Mouse (Mus musculus): ENCODE measurements around the gene Sh3bgrl3.
"Not testable (repeated sequence)": the region's sequence is repeated elsewhere in the genome, so short reads cannot be mapped to it uniquely, and the experiment has no call there.

Sh3bgrl3 gene

DNA sequence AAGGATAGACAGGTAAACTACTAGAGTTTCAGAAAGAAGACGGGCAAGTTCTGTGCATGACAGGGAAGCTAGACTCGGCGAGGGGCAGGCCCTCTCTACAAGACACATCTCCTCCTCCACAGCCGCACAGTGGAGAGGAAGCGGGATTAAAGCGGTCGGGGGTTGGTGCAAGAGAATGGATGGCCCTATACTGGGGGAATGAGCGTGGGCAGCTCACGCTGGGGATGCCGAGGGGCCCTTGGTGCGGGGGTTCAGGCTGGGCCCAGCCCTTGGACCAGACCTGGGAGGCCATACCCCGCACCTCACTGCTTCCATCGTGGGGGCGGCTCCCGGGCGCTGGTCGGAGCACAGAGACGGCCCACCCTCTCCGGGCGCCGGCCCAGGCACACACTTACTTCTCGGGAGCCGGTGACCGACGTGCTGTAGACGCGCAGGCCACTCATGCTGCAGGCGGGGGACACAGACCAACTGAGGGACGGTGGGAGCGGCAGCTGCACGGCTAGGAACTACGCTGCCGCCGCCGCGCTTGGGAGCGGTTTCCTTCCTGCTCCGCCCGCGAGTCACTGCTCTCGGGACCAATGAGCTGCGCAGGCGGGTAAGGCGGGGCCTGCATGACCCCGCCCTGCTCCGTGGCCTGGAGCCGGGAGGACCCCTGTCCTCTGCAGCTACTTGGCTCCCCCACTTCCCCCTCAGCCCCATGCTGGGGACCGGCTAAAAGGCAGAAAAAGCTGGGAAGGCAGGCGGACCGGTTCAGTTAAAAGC lies at the start of gene Sh3bgrl3:
Gene Sh3bgrl3 (minus strand): TSS at position 569 of the 762 bp plus-strand sequence.
- peak; percentile 71 to 87 for DNase-seq (ENCODE audit: low spot score in 2 of 2)

- peak in 1 of 2 experiments; percentile 27 for DNase-seq (ENCODE audit: low spot score in 2 of 2)
These were observed 43.8 kb upstream of the Sh3bgrl3 start for GRCm38 (mm10) chr4:134172391-134172790.

- no peak for DNase-seq (ENCODE audit: low spot score in 2 of 2)
These were observed 38.3 kb upstream of the Sh3bgrl3 start for GRCm38 (mm10) chr4:134166906-134167305.

DNA sequence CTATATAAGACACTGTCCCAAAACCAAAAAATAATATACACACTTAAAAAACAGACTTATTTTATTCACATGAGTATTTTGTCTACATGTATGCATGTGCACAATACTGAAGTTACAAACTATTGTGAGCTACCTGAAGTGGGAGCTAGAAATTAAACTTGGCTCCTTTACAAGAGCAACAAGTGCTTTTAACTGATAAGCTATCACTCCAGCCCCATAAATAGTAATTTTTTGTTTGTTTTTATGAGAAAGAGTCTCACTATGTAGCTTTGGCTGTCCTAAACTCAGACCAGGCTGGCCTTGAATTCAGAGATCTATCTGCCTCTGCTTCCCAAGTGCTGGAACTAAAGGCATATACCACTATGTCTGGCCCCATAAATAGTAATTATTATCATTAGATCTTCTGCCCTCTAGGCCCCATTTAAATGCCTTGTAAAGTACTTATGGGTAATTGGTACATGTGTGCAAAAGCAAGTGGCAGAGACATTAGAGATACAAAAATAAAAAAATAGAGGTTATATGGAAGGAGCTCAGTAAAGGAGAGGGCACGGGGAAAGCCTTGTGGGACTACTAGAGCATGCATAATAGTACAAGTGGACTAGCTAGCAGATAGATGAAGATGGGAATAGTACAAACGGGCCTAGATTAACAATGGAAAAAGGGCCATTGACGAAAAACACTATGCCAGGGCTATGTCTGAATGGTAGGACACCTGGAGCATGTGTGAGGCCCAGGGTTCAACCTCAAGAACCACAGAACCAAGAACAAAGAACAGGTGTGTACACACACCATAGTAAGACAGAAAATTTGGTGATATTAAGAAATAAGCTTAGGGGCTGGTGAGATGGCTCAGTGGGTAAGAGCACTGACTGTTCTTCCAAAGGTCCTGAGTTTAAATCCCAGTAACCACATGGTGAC lies 37.2 kb upstream of the Sh3bgrl3 start:
- no peak for DNase-seq (ENCODE audit: low spot score in 2 of 2)

- DNase-seq (ENCODE audit: low spot score in 2 of 2) = no peak
These were observed 36.4 kb upstream of the Sh3bgrl3 start for GRCm38 (mm10) chr4:134165024-134165423.

DNA sequence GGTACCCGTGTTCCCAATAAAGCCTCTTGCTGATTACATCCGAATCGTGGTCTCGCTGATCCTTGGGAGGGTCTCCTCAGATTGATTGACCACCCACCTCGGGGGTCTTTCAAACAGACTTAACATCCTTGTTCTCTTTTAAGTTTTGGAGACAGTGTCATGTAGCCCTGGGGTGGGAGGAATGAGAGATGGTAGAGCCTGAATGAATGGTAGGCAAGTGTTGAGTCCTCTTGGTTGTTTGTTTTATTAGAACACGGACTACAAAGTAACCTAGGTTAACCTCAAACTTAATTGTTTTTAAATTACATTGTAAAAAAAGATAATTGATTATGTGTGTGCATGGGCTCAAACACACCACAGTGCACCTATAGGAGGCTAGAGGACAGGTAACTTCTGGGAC lies 36.0 kb upstream of the Sh3bgrl3 start:
- DNase-seq (ENCODE audit: low spot score in 2 of 2) = no peak

DNA sequence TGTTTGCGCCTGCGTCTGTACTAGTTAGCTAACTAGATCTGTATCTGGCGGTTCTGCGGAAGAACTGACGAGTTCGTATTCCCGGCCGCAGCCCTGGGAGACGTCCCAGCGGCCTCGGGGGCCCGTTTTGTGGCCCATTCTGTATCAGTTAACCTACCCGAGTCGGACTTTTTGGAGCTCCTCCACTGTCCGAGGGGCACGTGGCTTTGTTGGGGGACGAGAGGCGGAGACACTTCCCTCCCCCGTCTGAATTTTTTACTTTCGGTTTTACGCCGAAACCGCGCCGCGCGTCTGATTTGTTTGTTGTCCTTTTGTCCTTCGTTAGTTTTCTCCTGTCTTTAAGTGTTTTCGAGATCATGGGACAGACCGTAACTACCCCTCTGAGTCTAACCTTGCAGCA lies 31.5 kb upstream of the Sh3bgrl3 start:
- DNase-seq (ENCODE audit: low spot score in 2 of 2) = peak in 1 of 2 experiments; percentile 19

DNA sequence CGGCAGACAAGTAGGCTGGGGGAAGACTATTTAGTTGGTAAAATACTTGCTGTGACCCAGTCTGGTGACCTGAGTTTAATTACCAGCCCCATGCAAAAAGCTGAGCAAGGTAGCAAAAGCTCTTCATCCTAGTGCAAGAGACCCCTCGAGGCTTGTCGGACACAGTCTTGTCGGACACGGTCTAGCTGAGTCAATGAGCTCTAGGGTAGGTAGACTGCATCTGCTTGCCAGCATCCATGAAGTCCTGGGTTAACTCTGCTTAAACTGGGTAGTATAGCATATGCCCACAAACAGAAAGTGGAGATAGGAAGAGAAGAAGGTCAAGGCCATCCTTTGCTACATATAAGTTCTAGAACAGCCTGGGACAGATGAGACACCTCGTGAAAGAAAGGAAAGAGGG lies 30.2 kb upstream of the Sh3bgrl3 start:
- DNase-seq (ENCODE audit: low spot score in 2 of 2) = no peak

DNA sequence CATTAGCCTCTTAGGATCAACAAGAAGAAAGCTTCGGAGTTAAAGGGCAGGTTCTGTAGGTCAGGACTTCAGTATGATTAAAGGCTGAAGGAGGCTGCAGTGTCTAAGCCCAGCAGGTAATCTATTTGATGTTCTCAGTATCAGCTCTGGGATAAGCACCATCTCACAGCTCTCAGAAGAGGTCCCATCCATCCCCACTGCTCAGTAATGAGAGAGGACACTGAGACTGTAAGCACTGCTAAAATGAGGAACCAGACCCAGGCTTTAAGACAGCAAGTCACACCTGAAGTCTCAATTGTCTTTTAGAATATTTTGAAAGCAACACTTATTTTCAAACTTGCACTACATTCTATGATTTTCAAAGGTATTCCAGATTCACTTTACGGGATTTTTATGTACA lies 29.0 kb upstream of the Sh3bgrl3 start:
- DNase-seq (ENCODE audit: low spot score in 2 of 2) = no peak

GRCm38 (mm10) chr4:134156744-134157143 lies 28.2 kb upstream of the Sh3bgrl3 start:
- peak; percentile 30 to 67 for DNase-seq (ENCODE audit: low spot score in 2 of 2)

GRCm38 (mm10) chr4:134155961-134156465 lies 27.4 kb upstream of the Sh3bgrl3 start:
- DNase-seq (ENCODE audit: low spot score in 2 of 2) = no peak

- no peak for DNase-seq (ENCODE audit: low spot score in 2 of 2)
These were observed 26.9 kb upstream of the Sh3bgrl3 start for GRCm38 (mm10) chr4:134155531-134155930.

GRCm38 (mm10) chr4:134154354-134154753 lies 25.8 kb upstream of the Sh3bgrl3 start:
- no peak for DNase-seq (ENCODE audit: low spot score in 2 of 2)

GRCm38 (mm10) chr4:134153656-134154055 lies 25.1 kb upstream of the Sh3bgrl3 start:
- DNase-seq (ENCODE audit: low spot score in 2 of 2) = no peak

DNA sequence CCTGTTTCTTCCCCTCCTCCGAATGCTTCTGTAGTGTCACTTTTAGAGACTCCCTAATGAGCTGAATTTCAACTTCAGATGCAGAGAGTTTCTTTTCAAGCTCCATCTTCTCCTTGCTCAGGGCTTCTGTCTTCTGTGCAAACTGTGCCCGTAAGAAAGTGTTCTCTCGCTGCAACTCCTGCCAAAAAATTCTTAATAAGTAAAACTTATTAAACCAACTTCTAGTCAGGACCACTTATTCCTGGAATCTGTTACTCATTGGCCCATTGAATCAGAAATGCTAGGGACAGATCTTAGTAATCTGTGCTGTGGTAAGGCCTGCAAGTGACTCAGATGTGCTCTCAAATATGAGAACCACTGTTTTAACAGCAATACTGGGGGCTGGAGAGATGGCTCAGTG lies 23.5 kb upstream of the Sh3bgrl3 start:
- no peak for DNase-seq (ENCODE audit: low spot score in 2 of 2)

DNA sequence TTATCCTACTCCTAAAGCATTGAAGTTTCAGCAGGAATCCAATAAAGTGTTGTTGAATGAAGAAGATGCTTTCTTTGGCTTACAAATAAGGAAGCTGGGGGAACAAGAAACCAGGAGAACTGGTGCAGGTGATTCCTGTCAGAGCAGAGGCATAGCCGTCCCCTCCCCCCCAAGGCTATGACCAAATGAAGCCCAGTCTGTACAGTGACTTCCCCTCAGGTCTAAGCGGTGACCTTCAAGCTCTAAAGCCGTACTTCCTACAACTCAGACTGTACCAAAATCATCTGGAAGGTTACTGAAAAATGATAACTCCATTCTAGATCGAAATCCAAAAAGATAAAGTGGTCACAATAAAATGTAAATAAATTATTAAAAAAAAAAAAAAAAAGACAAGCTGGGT lies 20.8 kb upstream of the Sh3bgrl3 start:
- no peak for DNase-seq (ENCODE audit: low spot score in 2 of 2)

- not testable (repeated sequence) for DNase-seq (ENCODE audit: low spot score in 2 of 2)
These were observed 15.7 kb upstream of the Sh3bgrl3 start for GRCm38 (mm10) chr4:134144297-134144696.

DNA sequence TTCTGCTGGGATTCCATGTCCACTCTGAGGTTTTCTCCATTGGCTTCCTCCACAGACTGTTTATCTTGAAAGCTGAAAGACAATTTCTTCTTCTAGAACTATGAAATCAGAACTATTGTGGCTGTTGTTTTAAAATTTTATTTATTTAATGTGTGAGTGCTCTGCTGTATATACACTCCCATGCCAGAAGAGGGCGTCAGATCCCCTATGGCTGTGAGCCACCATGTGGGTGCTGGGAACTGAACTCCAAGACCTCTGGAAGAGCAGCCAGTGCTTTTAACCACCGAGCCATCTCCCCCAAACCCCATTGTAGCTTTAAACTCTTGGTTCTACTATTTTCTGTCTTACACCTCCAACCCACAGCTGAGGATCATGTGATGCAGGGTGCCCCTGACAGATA lies 10.3 kb upstream of the Sh3bgrl3 start:
- no peak for DNase-seq (ENCODE audit: low spot score in 2 of 2)

DNA sequence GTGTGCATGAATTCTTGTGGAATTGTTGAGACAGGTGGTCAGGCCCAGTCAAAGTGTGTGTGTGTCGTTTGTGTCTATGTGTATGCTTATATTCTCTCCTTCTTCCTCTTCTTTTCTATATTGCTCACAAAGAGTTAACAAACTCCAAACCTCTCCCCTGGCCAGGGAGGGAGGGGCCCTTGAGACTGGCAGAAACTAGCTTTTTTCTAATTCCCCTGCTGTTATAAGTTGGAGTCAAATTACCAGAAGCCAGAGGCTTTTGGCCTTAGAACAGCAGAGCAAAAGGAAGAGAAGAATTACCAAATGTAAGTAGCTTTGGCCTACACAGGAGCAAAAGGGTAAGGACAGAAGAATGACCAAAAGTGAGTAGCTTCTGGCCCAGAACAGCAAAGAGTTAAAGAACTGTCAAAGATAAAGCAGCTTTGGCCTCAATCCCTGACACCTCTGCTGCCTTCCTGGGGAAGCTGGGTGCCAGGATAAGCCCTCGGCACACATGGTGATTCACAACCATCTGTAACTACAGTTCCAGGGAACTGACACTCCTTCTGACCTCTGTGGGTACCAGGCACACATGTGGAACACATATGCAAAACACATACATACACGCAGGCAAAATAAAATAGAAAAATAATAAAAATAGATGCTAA lies 7.8 kb upstream of the Sh3bgrl3 start:
- DNase-seq (ENCODE audit: low spot score in 2 of 2) = no peak

DNA sequence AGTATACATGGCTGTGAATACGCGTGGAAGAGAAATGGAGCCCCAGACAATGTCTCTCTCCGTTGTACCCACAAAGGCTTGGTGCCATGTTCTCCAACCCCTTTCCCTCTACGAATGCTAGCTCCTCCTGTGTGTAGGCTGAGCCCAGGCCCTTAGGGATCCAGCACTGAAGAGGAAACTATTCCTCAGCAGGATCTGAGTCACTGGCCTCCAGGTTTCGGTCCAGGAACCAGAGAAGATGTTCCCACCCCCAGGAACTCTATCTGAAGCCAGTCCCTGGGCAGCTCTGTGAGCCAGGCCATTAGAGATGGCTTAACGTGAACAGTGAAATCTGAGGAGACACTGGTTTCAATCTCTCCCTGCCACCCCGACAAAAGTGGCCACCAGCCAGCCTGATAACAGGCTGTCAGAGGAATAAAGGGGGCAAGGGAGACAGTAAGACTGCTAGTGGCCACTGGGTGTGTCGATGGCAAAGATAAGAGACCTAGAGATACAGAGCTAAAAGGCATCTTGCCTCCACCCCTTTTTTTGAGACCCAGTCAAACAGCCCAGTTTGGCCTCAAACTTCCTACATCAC lies 4.0 kb upstream of the Sh3bgrl3 start:
- no peak for DNase-seq (ENCODE audit: low spot score in 2 of 2)

- no peak for DNase-seq (ENCODE audit: low spot score in 2 of 2)
These were observed 3.5 kb upstream of the Sh3bgrl3 start for GRCm38 (mm10) chr4:134132117-134132516.

- DNase-seq (ENCODE audit: low spot score in 2 of 2) = peak in 1 of 2 experiments; percentile 42
These were observed 893 bp upstream of the Sh3bgrl3 start for GRCm38 (mm10) chr4:134129482-134129881.

All from left cerebral cortex, adult 9 months (tissue).